Mouse (Mus musculus) hematopoietic multipotent progenitor cell, adult 10-12 weeks (in vitro differentiated cells): ENCODE results near the gene Tbcel. TPM values are rescaled to one million over a fixed set of nuclear protein-coding genes. Genes with fewer than 3 reads are reported as not detected.

ENCODE experiments used
- polyA plus RNA-seq: library from polyadenylated mRNA; stranded (reverse); fragments of >175 nt; gene quantifications from 2 replicates; pipeline ENCODE4 v1.2.3, GENCODE M21; 2012; ENCODE audit warnings: low replicate concordance

Gene Tbcel
- 3.5 and 8.0 TPM in 2 replicates for polyA plus RNA-seq

DNA sequence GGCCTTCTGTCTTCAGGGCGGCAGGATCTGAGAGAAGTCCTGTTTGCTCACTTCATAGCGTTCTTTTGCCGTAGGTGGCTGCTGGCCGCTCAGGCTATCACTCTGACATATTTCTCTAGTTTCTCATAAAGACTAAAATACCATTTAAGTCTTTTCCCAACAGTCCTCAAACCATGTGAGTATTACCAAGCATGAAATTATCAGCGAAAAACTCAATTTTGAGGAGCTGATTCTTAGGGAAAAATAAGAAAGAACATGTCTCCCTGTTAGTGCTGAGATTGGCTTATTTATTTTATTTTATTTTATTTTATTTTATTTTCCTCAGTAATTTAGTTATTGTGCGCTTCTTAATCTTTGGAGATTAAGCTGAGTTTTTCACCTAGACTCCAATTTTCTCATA is at the start of gene Tbcel:
Gene Tbcel, minus strand, starts transcription at position 101 of the 400 bp plus-strand sequence.

DNA sequence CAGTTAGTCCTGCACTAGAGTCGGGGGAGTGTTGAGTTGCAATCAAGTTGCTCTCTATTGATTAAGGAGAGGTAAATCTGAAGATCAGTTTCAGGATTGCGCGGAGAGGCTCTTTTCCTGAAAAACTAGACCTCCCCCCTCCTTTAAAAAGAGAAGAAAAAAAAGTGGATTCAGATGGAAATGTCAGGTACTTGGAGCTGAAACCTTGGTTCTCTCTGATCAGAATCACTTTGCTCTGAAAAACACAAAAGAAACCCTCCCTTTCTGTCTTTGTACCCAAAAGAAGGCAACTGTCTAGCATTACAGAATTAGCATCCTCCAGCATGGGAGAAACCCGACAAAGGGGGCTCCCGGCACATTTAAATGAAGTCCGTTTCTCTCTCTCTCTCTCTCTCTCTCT is 107.8 kb downstream of the Tbcel start, which contains the start of gene Tecta:
Gene Tecta, minus strand, starts transcription at position 101 of the 400 bp plus-strand sequence.

Other genes with a start within 250 kb of the Tbcel start
- 0.61 and 4.5 TPM in 2 replicates for gene Sc5d, start 243.6 kb downstream of the Tbcel start, polyA plus RNA-seq
- 0.03 TPM in 1 of 2 replicates, not detected in the other for gene Tecta, start 107.9 kb downstream of the Tbcel start, polyA plus RNA-seq